Mouse (Mus musculus): ENCODE measurements at regions not wholly inside any gene's neighbourhood (a gene's known extent, or its start where the extent isn't known, plus 50 kb on each side); places are given as distances from the start of the nearest gene placed in this dataset.
"Not testable (repeated sequence)": the region's sequence is repeated elsewhere in the genome, so short reads cannot be mapped to it uniquely, and the experiment has no call there.

- ATAC-seq (replicated peaks; ENCODE audit: low FRiP score, poor library complexity, severe bottlenecking), result no peak
Measured at GRCm38 (mm10) chr5:129256136-129256535, 159.6 kb downstream of the Adgrd1 start.

GRCm38 (mm10) chr5:129257206-129257605 is 160.7 kb downstream of the Adgrd1 start:
- no peak for ATAC-seq (replicated peaks; ENCODE audit: low FRiP score, poor library complexity, severe bottlenecking)

GRCm38 (mm10) chr5:129260689-129261088 is 164.1 kb downstream of the Adgrd1 start:
- ATAC-seq (replicated peaks; ENCODE audit: low FRiP score, poor library complexity, severe bottlenecking), result no peak

- no peak for ATAC-seq (replicated peaks; ENCODE audit: low FRiP score, poor library complexity, severe bottlenecking)
Measured at GRCm38 (mm10) chr5:129263118-129263517, 166.6 kb downstream of the Adgrd1 start.

GRCm38 (mm10) chr5:129264363-129264762 is 167.8 kb downstream of the Adgrd1 start:
- no peak for ATAC-seq (replicated peaks; ENCODE audit: low FRiP score, poor library complexity, severe bottlenecking)

- ATAC-seq (replicated peaks; ENCODE audit: low FRiP score, poor library complexity, severe bottlenecking), result no peak
Measured at GRCm38 (mm10) chr5:129268456-129268855, 171.9 kb downstream of the Adgrd1 start.

- ATAC-seq (replicated peaks; ENCODE audit: low FRiP score, poor library complexity, severe bottlenecking), result no peak
Measured at GRCm38 (mm10) chr5:129270051-129270472, 173.5 kb downstream of the Adgrd1 start.

- ATAC-seq (replicated peaks; ENCODE audit: low FRiP score, poor library complexity, severe bottlenecking), result no peak
Measured at GRCm38 (mm10) chr5:129281406-129281805, 184.9 kb downstream of the Adgrd1 start.

- no peak for ATAC-seq (replicated peaks; ENCODE audit: low FRiP score, poor library complexity, severe bottlenecking)
Measured at GRCm38 (mm10) chr5:129282133-129282532, 185.6 kb downstream of the Adgrd1 start.

GRCm38 (mm10) chr5:129282826-129283225 is 186.3 kb downstream of the Adgrd1 start:
- ATAC-seq (replicated peaks; ENCODE audit: low FRiP score, poor library complexity, severe bottlenecking), result no peak

GRCm38 (mm10) chr5:129287481-129287880 is 190.9 kb downstream of the Adgrd1 start:
- no peak for ATAC-seq (replicated peaks; ENCODE audit: low FRiP score, poor library complexity, severe bottlenecking)

GRCm38 (mm10) chr5:129292821-129293220 is 196.3 kb downstream of the Adgrd1 start:
- not testable (repeated sequence) for ATAC-seq (replicated peaks; ENCODE audit: low FRiP score, poor library complexity, severe bottlenecking)

- ATAC-seq (replicated peaks; ENCODE audit: low FRiP score, poor library complexity, severe bottlenecking), result not testable (repeated sequence)
Measured at GRCm38 (mm10) chr5:129294861-129295542, 198.5 kb downstream of the Adgrd1 start.

- ATAC-seq (replicated peaks; ENCODE audit: low FRiP score, poor library complexity, severe bottlenecking), result no peak
Measured at GRCm38 (mm10) chr5:129297657-129298349, 201.3 kb downstream of the Adgrd1 start.

- no peak for ATAC-seq (replicated peaks; ENCODE audit: low FRiP score, poor library complexity, severe bottlenecking)
Measured at GRCm38 (mm10) chr5:129298646-129299455, 202.2 kb upstream of the Sfswap start.

- ATAC-seq (replicated peaks; ENCODE audit: low FRiP score, poor library complexity, severe bottlenecking), result no peak
Measured at GRCm38 (mm10) chr5:129299456-129299765, 201.6 kb upstream of the Sfswap start.

GRCm38 (mm10) chr5:129300423-129300822 is 200.6 kb upstream of the Sfswap start:
- no peak for ATAC-seq (replicated peaks; ENCODE audit: low FRiP score, poor library complexity, severe bottlenecking)

GRCm38 (mm10) chr5:129315626-129316025 is 185.4 kb upstream of the Sfswap start:
- no peak for ATAC-seq (replicated peaks; ENCODE audit: low FRiP score, poor library complexity, severe bottlenecking)

- ATAC-seq (replicated peaks; ENCODE audit: low FRiP score, poor library complexity, severe bottlenecking), result no peak
Measured at GRCm38 (mm10) chr5:129331094-129331523, 169.9 kb upstream of the Sfswap start.

GRCm38 (mm10) chr5:129332014-129332413 is 169.0 kb upstream of the Sfswap start:
- no peak for ATAC-seq (replicated peaks; ENCODE audit: low FRiP score, poor library complexity, severe bottlenecking)

- ATAC-seq (replicated peaks; ENCODE audit: low FRiP score, poor library complexity, severe bottlenecking), result no peak
Measured at GRCm38 (mm10) chr5:129338511-129338910, 162.5 kb upstream of the Sfswap start.

Data from erythroid progenitor cell, adult 5-6 weeks (primary cell).